Mouse (Mus musculus): ENCODE results near the gene Ngfr. TPM values are rescaled to one million over a fixed set of nuclear protein-coding genes. Genes with fewer than 3 reads are reported as not detected.

Ngfr gene
- total and polyA plus RNA-seq, 2 experiments from 2014 or later = 1.5 to 2.0 TPM

GRCm38 (mm10) chr11:95521563-95521962 is 66.0 kb downstream of the Ngfr start:
- H3K4me2 ChIP-seq (ENCODE audit: low read depth, low read length) = peak overlapping the region; percentile 44
- ATAC-seq (ENCODE audit: insufficient read depth, low read depth) (peak; percentile 48; the same call in 1 of the 2 replicates), DNase-seq (ENCODE audit: low spot score) (peak; percentile 69)
- no peak overlapping the region for H3K27ac ChIP-seq (ENCODE audit: low read depth)
- 0 out of 2 replicates have a peak overlapping the region, but pooled peaks have one; percentile 12 for H3K4me3 ChIP-seq (ENCODE audit: low read depth, low read length)
- H3K36me3 ChIP-seq (replicated peaks; ENCODE audit: control insufficient read depth, insufficient read depth, low read length) = no peaks in the 10 kb centered on the region
- no peaks in the 10 kb centered on the region for H3K9me3 ChIP-seq (replicated peaks; ENCODE audit: control insufficient read depth, low read length)
- 3% methylated on average over 13 of the region's 13 CpGs for WGBS
- no peaks in the 10 kb centered on the region for H3K4me1 ChIP-seq (ENCODE audit: control insufficient read depth, insufficient read depth)
- no peak overlapping the region for H3K9ac ChIP-seq (replicated peaks; ENCODE audit: low read depth, low read length)
- TF ChIP-seq EP300 (IDR thresholded peaks at IDR 0.05; ENCODE audit: low read depth) (no peak), CTCF (IDR thresholded peaks at IDR 0.05; ENCODE audit: low read depth) (peak; percentile 90)
- H3K27me3 ChIP-seq (ENCODE audit: control insufficient read depth, insufficient read depth, low read length) = peaks cover under 1% of the 10 kb centered on the region

DNA sequence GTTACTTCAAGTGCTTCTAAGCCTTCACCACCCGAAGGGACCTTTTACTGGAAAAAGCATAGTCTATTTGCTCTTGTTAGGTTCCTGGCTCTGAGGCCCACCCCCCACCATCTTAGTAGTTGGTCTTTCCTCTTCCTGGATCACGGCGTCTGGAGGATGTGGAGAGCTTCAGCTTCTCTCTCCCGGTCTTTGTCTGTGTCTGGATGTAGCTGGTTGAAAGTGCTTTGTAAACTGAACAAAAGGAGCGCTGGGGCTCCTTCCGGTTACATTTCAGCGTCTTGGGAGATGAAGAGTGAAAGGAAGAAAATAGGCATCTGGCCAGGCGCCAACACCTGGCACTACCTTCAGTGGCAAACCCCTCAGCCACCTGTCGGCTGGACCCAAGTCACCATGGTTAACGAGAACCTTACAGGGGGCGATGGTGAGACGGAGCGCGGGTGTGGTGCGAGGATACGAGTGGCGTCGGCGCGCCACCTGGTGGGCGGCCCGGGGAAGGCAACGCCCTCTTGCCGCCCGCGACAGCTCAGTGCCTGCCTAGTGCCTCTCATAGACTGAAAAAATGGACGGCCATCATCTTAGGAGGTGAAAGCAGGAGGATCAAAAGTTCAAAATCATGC is 67.0 kb downstream of the Ngfr start:
- Histone ChIP-seq H3K4me3 (ENCODE audit: low read depth, low read length) (peak overlapping the region; percentile 30), H3K4me1 (ENCODE audit: control insufficient read depth, insufficient read depth) (no peaks in the 10 kb centered on the region), H3K36me3 (replicated peaks; ENCODE audit: control insufficient read depth, insufficient read depth, low read length) (no peaks in the 10 kb centered on the region), H3K4me2 (ENCODE audit: low read depth, low read length) (peak overlapping the region; percentile 55), H3K27ac (ENCODE audit: low read depth) (no peak overlapping the region), H3K9ac (replicated peaks; ENCODE audit: low read depth, low read length) (no peak overlapping the region), H3K9me3 (replicated peaks; ENCODE audit: control insufficient read depth, low read length) (no peaks in the 10 kb centered on the region), H3K27me3 (ENCODE audit: control insufficient read depth, insufficient read depth, low read length) (peaks cover 10% of the 10 kb centered on the region)
- WGBS = 6% methylated on average over 27 of the region's 27 CpGs
- peak; percentile 99 for TF ChIP-seq CTCF (IDR thresholded peaks at IDR 0.05; ENCODE audit: low read depth)
- TF ChIP-seq EP300 (IDR thresholded peaks at IDR 0.05; ENCODE audit: low read depth) = no peak
- peak; percentile 89 for DNase-seq (ENCODE audit: low spot score)
- peak; percentile 82 for ATAC-seq (ENCODE audit: insufficient read depth, low read depth)

DNA sequence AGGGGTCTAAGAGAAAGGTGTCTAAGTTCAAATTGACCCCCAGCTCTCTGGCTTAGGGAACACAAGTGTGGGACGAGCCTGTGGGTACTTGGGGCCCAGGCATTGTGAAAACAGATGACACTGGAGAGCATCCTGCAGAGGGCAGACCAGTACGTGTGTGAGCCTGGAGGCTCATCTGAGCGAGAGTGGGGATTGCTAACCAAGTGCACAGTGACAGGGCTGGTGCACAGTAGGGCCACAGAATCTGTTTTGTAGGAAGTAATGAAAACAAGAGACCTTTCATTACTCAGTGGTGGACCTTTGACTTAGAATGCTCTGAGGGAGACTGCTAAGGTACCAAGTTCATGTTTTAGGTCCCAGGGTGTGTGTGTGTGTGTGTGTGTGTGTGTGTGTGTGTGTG is 67.5 kb downstream of the Ngfr start:
- H3K4me1 ChIP-seq (ENCODE audit: control insufficient read depth, insufficient read depth) = no peaks in the 10 kb centered on the region
- ATAC-seq (ENCODE audit: insufficient read depth, low read depth) (no peak), DNase-seq (ENCODE audit: low spot score) (no peak)
- no peaks in the 10 kb centered on the region for H3K9me3 ChIP-seq (replicated peaks; ENCODE audit: control insufficient read depth, low read length)
- no peak overlapping the region for H3K9ac ChIP-seq (replicated peaks; ENCODE audit: low read depth, low read length)
- H3K4me3 ChIP-seq (ENCODE audit: low read depth, low read length) = no peak overlapping the region
- no peak overlapping the region for H3K27ac ChIP-seq (ENCODE audit: low read depth)
- no peak overlapping the region for H3K4me2 ChIP-seq (ENCODE audit: low read depth, low read length)
- H3K36me3 ChIP-seq (replicated peaks; ENCODE audit: control insufficient read depth, insufficient read depth, low read length) = no peaks in the 10 kb centered on the region
- 63% methylated on average over 3 of the region's 3 CpGs for WGBS
- H3K27me3 ChIP-seq (ENCODE audit: control insufficient read depth, insufficient read depth, low read length) = peaks cover 16% of the 10 kb centered on the region
- TF ChIP-seq CTCF (IDR thresholded peaks at IDR 0.05; ENCODE audit: low read depth) = peak; percentile 14; the same call in 1 of the 2 replicates
- TF ChIP-seq EP300 (IDR thresholded peaks at IDR 0.05; ENCODE audit: low read depth) = no peak

GRCm38 (mm10) chr11:95519299-95519698 is 68.2 kb downstream of the Ngfr start:
- Histone ChIP-seq H3K4me3 (ENCODE audit: low read depth, low read length) (no peak overlapping the region), H3K4me2 (ENCODE audit: low read depth, low read length) (no peak overlapping the region), H3K9me3 (replicated peaks; ENCODE audit: control insufficient read depth, low read length) (no peaks in the 10 kb centered on the region), H3K36me3 (replicated peaks; ENCODE audit: control insufficient read depth, insufficient read depth, low read length) (no peaks in the 10 kb centered on the region), H3K27me3 (ENCODE audit: control insufficient read depth, insufficient read depth, low read length) (peaks cover 23% of the 10 kb centered on the region), H3K4me1 (ENCODE audit: control insufficient read depth, insufficient read depth) (no peaks in the 10 kb centered on the region), H3K27ac (ENCODE audit: low read depth) (no peak overlapping the region), H3K9ac (replicated peaks; ENCODE audit: low read depth, low read length) (no peak overlapping the region)
- TF ChIP-seq CTCF (IDR thresholded peaks at IDR 0.05; ENCODE audit: low read depth) (no peak), EP300 (IDR thresholded peaks at IDR 0.05; ENCODE audit: low read depth) (no peak)
- no peak for DNase-seq (ENCODE audit: low spot score)
- no peak for ATAC-seq (ENCODE audit: insufficient read depth, low read depth)
- 54% methylated on average over 10 of the region's 10 CpGs for WGBS

Other genes with a start within 250 kb of the Ngfr start
- 35.2 and 71.6 TPM in 2 replicates for gene Slc35b1, start 203.0 kb downstream of the Ngfr start, total RNA-seq (2014; rRNA removed; ENCODE audit: low replicate concordance)
- 70.3 TPM in 2 replicates for gene Slc35b1, start 203.0 kb downstream of the Ngfr start, polyA plus RNA-seq (2015; fragmentation: Nextera tagmentation; extraction: Ambion mirVana)
- 34.5 and 38.0 TPM in 2 replicates for gene Spop, start 173.7 kb downstream of the Ngfr start, total RNA-seq (2014; rRNA removed; ENCODE audit: low replicate concordance)
- 129 and 142 TPM in 2 replicates for gene Spop, start 173.7 kb downstream of the Ngfr start, polyA plus RNA-seq (2015; fragmentation: Nextera tagmentation; extraction: Ambion mirVana)
- not detected in 2 replicates for gene Nxph3, start 73.2 kb downstream of the Ngfr start, total RNA-seq (2014; rRNA removed; ENCODE audit: low replicate concordance)
- gene Nxph3, start 73.2 kb downstream of the Ngfr start, polyA plus RNA-seq (2015; fragmentation: Nextera tagmentation; extraction: Ambion mirVana) = 0.08 and 0.14 TPM in 2 replicates
- gene Phb, start 79.2 kb upstream of the Ngfr start, total RNA-seq (2014; rRNA removed; ENCODE audit: low replicate concordance) = 349 and 446 TPM in 2 replicates
- 432 and 435 TPM in 2 replicates for gene Phb, start 79.2 kb upstream of the Ngfr start, polyA plus RNA-seq (2015; fragmentation: Nextera tagmentation; extraction: Ambion mirVana)
- 13.6 and 20.7 TPM in 2 replicates for gene Zfp652, start 124.9 kb upstream of the Ngfr start, total RNA-seq (2014; rRNA removed; ENCODE audit: low replicate concordance)
- 8.9 and 9.9 TPM in 2 replicates for gene Zfp652, start 124.9 kb upstream of the Ngfr start, polyA plus RNA-seq (2015; fragmentation: Nextera tagmentation; extraction: Ambion mirVana)
- 0.57 TPM in 1 of 2 replicates, not detected in the other for gene B130006D01Rik, start 135.9 kb upstream of the Ngfr start, total RNA-seq (2014; rRNA removed; ENCODE audit: low replicate concordance)
- 0.23 and 0.45 TPM in 2 replicates for gene B130006D01Rik, start 135.9 kb upstream of the Ngfr start, polyA plus RNA-seq (2015; fragmentation: Nextera tagmentation; extraction: Ambion mirVana)
- 45.0 and 46.6 TPM in 2 replicates for gene Phospho1, start 236.8 kb upstream of the Ngfr start, total RNA-seq (2014; rRNA removed; ENCODE audit: low replicate concordance)
- gene Phospho1, start 236.8 kb upstream of the Ngfr start, polyA plus RNA-seq (2015; fragmentation: Nextera tagmentation; extraction: Ambion mirVana) = 6.7 and 7.9 TPM in 2 replicates
- gene Gngt2, start 249.5 kb upstream of the Ngfr start, total RNA-seq (2014; rRNA removed; ENCODE audit: low replicate concordance) = 0.66 and 26.8 TPM in 2 replicates
- gene Gngt2, start 249.5 kb upstream of the Ngfr start, polyA plus RNA-seq (2015; fragmentation: Nextera tagmentation; extraction: Ambion mirVana) = 38.7 and 40.1 TPM in 2 replicates